Mouse (Mus musculus) MN1 (cell line): Measurements from ENCODE around the gene Armc6.
A peak's percentile ranks its signal among the peaks of the same experiment; 100 is the strongest.
"Not testable (repeated sequence)": the region's sequence is repeated elsewhere in the genome, so short reads cannot be mapped to it uniquely, and the experiment has no call there.

ENCODE experiments used
- DNase-seq: peaks from one replicate; pipeline ENCODE4 v3.0.0-alpha.2; 2016; ENCODE audit warnings: low spot score

Gene Armc6

DNA sequence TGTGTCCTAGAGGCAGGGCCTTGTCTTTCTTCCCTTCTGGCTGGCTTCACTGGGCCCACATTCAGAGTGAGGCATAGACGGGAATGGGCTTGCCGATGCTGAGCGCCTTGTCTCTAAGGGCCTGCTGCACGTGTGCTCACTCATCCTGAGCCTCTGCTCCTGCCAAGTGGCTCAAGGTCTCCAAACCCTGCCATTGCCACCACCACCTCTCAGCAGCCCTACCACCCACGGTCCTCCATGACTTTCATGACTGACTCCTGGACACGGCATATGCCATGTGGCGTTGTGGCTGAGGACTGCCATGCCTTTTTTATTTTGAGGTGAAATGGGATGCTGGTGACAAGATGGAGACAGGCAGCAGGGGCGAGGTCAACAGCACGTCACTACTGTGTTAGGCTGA, 3.4 kb downstream of the Armc6 start:
- DNase-seq: no peak

DNA sequence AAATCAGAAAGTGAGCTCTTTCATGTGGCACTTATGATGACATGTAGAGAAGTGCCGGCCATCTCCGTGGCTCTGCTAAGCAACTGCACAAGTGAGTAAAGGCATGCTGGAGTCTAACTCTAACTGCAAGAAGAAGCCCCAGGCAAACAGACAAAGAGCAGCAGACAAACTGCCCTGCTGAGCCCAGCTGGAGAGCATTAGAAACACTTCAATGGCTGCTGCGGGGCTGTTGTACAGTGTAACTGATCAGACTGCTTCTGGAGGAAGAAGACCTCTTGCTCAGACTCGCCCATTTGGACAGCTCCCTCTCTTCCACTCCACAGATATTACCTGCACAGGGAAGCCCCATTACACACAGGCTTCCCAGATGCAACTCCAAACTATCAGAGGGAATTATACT, 6.3 kb downstream of the Armc6 start:
- no peak for DNase-seq

DNA sequence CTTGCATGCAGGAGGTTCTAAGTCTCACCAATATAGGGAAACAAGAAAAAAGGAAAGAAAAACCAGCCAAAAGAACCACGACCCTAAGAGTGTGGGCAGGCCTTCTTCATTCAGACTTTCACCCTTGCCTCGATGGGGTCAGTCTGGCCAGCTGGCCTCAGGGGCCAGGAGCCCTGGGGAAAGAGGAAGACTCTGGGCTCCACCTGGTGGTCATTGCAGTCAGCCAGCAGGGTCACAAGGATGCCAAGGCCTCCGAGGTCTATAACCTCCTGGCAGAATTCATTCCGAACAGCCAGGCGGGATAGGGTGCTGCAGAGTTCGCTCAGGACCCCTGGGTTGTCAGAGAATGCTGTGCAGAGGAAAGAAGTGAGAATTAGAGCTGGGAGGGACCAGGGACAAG, 10.9 kb downstream of the Armc6 start:
- DNase-seq: peak; percentile 64

DNA sequence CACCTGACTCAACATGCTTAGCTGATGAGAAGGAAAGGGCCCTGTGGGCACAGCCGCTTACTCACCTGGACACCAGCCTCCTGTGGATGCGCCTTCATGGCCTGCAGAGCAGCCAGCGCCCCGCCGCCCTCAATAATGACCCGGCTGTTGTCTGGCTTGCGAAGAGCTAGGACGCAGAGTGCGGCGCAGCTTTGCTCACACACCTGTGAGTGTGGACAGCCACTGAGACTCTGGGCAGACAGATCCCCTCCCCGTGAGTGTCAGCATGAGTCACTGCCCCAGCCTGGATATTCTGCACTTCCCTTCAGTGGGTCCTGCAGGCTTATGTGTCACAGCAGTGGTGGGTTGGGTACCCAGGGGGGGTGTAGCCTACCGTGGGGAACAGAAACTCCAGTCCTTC, 12.2 kb downstream of the Armc6 start:
- DNase-seq: no peak

DNA sequence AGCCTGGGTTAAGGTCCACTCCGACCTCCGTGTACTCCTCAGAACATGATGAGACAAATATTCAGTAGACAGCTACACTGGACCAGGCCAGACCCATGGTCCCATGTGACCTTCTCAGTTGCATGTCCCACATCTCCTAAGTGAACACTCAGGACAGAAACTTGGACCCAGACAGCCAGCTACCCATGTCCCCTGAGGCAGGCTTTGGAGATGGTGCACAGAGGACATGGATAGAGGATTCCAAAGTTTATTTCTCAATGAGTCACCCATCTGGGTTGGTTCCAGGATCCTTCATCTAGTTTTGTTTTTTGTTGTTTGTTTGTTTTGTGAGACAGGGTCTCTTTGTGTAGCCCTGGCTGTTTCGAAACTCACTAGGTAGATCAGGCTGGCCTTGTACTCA, 13.4 kb downstream of the Armc6 start:
- no peak for DNase-seq

DNA sequence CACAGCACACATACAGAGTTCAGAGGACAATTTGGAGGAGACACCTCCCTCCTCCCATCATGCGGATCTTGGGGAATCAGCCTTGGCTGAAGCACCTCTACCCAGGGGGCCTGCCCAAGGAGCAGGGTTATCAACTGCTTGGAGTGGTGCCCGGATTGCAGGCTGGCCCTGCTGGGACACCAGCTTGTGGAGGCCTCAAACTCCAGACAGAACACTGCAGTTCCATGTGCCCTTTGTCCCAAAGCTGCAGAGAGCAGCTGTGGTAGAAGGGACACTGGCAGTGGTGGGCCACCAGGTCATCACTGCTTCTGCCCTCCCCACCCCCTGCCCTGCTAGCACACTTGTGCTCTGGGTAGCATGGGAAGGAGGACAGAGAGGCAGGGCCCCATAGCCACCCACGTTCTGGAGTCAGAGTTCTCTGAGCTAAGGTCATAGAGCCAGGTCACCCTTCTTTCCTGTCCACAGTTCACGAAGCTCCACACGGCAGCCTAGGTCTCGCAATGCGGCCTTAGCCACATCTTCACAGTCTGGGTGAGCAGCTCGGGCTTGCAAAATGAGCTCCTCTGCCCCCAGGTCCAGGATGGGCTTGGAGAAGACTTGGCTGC, 13.9 kb downstream of the Armc6 start:
- DNase-seq: no peak

DNA sequence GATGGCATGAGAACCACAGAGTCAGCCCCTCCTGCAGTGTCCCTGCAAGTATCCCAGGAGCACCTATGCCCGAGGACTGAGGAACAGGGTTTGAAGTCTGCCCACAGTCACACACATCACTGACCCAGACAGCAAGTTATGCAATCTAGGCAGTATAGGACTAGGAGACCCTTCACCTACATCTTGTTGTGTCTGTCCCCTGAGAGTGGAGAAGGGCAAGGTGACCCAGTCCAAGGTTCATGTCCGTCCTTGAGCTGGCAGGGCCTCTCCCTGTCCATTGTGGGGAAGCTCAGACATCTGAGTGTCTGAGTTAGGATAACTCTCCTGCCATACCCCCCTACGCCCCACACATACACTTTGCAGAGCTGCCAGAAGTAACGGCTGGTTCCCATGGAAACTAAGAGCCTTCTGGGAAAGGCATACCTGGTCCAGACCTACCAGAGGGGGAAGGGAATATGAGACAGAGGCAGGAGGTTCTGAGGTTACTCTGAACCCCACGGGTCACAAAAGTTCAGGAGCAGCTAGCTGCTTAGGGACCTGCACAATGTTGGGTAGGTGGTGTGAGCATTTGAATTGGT, 15.1 kb downstream of the Armc6 start:
- DNase-seq: no peak

DNA sequence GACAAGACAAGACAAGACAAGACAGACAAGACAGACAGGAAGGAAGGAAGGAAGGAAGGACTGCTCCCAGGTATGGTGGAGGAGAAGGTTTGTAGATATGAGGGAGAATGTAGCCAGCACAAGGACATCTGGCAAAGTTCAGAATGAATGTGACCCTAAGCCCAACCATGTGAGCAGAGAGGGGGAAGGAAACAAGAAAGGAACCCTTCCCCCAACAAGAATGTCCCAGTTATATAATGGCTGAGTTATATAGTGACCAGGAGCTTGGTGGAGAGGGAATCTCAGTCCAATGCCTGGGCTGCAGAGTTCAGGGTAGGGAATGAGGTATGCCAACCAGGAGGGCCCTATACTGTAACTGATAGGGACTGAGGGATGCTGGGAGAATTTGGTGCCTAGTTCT, 16.8 kb downstream of the Armc6 start:
- DNase-seq: no peak

DNA sequence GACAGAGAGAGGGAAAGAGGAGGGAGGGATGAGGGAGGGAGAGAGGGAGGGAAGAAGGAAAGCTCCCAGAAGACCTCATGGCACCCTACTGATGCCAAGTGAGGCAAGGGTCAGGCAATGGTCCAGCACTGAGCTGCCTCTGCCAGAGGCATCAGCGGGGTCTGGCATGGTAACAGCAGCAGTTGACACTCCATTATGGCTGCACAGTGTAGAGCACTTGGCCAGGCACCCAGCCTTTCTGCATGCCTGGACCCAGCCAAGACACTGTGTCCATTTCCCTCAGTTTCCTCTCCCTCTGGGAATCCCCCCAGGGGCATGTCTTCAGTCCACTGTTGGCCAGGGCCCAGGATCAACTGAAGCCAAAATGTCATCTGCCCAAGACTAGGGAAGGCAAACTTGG, 17.7 kb downstream of the Armc6 start:
- peak; percentile 76 for DNase-seq

DNA sequence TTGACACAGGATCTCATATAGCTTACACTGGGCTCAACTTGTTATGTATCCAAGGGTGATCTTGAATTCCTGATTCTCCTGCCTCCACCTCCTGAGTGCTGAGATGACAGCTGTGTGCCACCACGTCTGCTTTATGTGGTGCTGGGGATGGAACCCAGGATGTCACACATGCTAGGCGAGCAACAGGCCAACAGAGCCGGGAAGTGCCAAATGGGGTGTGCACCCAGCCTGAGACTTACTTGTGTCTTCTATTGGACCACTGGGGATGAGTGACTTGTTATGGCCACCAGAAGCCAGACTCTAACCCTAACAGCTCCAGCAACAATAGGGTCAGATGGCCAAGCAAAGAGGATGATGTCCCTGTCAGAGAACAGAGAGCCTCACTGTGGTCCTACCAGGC, 18.1 kb downstream of the Armc6 start:
- DNase-seq: not testable (repeated sequence)

DNA sequence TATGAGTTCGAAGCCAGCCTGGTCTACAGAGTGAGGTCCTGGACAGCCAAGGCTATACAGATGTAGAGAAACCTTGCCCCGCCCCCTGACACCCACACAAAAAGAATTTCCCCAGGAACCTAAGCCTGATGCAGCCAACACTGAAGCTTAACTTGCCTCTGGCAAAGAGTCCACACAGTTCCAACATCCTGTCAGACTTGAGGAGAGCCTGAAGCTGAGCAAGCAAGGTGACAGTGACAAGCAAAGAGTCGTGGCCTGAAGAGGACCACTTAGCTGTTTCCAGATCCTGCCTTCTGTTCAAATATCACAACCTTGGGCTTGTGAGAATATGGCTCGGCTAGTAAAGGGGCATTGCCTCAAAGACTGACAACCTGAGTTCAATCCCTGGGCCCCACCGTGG, 19.2 kb downstream of the Armc6 start:
- no peak for DNase-seq

DNA sequence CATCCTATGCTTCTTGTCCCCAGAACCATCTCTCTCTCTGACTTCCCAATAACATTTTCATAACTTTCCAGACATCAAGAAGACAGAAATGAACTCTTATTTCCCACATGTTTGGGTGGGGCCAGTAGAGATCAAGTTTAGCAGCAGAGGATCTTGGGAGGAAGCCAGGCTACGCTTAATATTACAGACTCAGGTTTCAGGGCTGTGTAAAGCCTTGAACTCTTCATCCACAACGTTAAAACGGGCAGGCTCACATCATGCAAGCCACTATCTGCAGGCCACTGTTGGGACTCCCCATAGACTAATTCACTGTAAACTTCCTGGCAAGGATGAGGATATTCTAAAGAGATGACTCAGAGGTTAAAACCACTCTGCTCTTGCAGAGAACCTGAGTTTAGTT, 19.9 kb downstream of the Armc6 start:
- DNase-seq: no peak

DNA sequence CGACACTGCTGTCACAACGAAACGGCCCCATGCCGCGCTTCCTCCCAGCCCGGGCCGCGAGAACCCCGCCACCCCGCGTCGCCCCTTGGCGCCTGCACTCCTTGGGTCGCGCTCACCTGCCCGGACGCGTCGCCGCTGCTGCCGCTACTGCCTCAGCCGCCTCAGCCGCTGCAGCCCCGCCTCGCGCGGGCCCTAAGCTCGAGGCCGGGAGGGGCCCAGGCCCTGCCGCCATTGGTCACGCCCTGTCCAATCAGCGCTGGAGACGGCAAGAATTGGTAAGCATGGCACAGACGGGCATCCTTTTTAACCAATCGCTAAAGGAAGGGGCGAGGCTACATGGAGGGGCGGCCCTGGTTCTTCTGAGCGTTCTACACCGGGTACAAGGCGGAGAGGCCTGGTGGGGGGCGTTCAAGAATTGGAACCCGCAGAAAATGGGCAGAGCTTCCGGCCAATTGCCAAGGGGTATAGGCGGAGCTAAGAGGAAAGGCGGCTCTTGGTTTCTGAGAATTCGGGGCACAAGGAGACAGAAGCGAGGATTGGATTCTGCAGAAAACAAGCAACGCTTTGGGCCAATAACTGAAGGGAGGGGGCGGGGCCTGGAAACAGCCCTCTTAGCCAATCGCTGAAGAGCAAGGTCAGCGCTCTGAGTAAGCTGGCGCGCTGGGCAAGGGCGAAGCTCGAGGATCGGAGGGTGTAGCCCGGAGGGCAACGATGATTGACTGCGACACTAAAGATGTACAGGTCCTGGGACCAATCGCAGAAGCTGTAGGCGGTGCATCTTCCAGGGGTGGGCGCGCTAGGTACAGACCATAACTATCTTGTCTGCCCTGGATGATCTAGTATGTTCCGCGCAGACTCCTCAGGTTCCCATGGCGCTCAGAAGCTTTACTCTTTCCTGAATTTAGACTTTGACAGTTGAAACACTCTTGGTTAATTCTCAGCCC, 21.9 kb downstream of the Armc6 start, which contains the start of gene Slc25a42:
TSS of gene Slc25a42 (minus strand) at position 194 of the 944 bp plus-strand sequence.
- DNase-seq: peak; percentile 99

DNA sequence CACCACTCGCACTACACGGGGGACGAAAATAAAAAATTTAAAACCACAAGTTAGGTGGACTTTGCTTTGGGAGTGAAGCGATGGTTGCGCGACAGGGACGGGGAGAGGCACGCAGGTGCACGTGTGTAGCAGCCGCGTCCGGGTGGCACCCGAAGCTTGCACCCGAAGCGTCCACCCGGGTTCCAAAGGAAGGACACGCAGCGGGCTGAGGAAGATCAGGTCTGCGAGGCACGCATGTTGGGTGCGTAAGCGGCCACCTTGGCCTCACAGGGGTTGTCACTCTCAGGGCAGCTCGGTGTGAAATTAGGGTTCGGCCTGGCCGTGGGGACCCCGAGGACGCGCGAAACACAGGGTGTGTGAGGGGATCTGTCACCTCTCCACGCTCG, 22.5 kb downstream of the Armc6 start:
- peak; percentile 54 for DNase-seq

DNA sequence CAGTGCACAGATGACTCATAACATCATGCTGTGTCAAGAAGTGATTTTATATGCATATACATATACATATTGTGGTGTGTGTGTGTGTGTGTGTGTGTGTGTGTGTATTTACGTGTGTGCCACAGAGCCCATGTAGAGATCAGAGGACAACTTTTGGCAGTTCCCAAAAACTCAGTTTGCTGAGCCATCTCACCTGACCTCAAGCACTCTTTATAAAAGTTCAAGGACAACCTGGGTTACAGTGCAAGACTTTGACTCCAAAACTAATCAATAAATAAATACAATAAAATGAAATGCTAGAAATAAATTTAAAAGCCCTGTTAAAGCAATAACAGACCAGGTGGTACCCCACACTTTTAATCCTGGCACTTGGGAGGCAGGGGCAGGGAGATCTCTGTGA, 23.0 kb downstream of the Armc6 start:
- DNase-seq: no peak

DNA sequence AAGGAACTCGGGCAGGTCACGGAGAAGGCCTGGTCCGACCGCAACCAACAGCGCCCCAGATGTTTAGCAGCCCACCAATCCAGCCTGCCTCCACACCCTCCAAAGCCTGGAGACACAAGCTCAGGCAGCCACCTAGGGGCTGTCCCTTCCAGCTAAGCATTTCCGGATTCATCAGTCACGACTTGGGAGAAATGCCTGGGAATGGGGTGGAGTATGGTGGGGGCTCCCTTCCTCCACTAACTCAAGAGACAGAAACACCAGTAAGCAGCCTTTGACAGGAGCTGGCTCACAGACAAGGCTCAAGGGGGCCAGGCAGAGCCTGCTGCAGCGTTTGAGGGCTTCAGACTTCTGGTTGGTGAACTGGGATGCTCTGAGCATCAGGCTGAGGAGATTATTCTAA, 23.7 kb downstream of the Armc6 start:
- no peak for DNase-seq

DNA sequence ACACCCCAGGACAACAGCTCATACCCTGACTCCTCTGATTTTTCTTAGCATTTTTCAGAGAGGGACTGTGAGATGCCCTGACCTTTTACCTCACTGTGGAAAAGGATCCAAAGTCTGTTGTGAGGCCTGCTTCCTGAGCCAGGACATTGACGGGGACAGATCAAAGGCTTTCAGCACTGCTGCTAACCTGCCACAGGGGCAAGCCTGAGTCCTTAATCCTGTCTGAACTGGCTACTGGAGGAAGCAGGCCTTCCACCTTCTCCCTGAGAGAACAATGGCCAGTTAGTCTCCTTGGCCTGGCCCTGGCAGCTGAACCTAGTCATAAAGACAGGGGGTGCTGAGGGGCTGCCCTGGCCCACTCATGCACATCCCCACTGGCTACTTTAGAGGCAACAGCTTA, 26.1 kb downstream of the Armc6 start:
- DNase-seq: no peak

DNA sequence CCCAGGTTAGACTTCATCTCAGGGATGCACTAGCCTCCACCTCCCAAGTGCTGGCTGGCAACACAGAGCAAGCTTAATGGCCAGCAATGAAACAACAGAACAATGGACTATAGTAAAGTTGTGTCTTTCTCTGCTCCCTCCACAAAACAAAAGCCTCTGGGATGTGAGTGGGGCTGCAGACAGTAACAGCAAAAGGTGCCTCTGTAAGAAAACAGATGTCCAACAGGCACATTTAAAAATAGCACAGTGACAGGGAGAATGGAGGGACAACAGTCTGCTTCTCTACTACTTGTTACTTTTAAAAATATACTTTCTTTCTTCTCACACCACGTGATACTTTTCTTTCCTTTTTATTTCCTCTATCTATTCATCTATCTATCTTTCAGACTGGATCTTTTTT, 29.5 kb downstream of the Armc6 start:
- no peak for DNase-seq

DNA sequence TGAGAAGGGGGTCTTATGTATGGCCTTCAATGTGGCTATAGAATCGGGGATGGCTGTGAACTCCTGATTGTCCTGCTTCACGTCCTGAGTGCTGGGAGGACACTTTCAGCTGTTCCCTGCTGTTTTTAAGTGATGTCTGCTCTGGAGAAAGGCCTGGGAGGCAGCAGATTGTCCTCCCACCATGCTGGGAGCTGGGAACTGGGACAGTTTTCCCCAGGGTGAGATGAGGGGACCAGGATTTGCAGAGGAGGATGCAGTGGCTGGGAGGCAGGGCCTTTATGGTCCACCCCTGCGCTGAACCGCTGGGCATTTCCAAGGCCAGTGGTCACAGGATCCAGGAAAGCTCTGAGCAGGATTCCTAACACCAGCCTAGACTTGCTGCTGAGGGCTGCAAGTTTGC, 31.2 kb downstream of the Armc6 start:
- no peak for DNase-seq

DNA sequence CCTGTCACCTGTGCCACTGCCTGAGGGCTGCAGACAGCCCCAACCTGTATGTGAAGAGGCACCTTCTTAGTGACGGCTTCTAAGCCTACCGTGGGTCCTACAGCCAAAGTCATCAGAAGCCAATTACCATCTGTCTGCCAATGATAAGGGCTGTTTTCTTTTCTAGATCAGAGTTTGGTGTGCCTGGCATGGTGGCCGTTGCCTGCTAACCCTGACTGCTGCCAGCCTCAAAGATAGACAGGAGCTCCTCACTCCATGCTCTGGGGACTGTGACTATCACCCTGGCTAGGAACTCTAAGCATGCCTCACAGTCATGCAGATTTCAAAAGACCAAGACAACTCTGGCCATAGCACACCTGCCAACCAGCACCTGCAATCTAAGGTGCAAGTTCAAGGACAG, 32.8 kb downstream of the Armc6 start:
- no peak for DNase-seq

DNA sequence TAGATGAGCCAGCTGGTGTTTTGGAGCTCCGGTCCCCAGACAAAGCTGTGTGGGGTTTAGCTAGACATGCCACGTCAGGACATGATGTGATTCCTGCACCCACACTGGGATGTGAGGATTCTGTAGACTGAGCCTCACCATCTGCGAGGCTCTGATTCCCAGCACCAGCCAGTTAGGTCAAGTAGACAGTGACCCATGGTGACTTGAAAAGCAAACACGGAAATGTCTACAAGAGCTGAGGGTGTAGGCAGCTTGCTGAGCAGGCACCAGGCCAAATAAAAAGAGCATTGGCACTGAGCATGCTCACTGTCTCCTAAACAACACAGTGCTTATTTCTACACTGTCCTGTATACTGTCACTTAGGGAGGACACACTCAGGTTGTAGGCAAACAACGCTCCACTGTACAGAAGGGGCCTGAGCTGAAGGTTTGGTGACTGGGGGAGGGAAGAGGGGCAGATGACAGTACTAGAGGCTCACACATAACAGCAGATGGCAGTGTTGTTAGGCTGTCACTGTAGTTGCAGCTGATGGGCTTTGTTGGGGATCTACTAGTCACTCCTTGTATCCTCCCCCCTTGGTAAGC, 34.1 kb downstream of the Armc6 start:
- DNase-seq: no peak

DNA sequence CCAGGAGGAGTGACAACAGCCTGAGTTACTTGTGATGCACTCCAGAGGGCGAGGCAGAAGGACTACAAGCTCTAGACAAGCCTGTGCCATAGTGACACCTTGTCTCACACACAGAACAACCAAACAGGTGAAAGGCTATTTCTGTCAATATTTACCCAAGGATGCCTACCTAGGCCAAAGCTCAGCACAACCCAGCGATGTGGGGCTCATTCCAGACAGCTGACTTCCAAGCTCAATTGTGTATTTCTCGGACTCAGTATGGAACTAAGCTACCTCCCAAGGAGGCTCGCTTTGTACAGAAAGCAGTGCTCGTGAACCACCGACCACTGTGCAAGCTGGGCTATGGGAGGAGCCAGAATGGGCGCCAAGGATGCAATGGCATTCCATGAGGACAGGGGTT, 36.7 kb downstream of the Armc6 start:
- DNase-seq: no peak

DNA sequence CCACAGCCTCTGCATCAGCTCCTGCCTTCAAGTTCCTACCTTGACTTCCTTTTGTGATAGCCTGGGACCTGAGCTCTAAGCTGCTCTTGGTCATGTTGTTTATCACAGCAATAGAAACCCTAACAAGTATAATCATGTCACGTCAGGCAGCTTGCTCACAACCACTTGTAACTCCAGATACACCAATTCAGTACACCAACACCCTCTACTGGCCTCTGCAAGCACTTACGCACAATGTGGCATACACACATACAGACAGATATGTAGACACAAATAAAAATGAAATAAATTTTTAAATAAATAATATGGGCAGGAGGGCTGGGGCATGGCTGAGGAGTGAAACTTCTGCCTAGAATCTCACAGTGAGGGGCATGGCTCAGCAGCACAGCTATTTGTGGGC, 38.5 kb downstream of the Armc6 start:
- DNase-seq: no peak
